In genomic region chr12:70656805-70657492, GRCm38 (mm10) we compare ENCODE assay signal across 14 mouse cellular contexts.
A peak's percentile ranks its signal among the peaks of the same experiment; 100 is the strongest.
DNase-seq lines count a peak whose midpoint lies in the region; ATAC-seq and TF ChIP-seq lines count a peak whose summit lies in the region.
"Had no signal": no experiment of that assay in that cellular context is flagged by ENCODE, and none has a peak within 500 bp of the region (broad histone marks: within the 10 kb centered on the region; RNA-seq: fewer than 3 reads in every experiment).

No protein-coding gene starts in this region.

- TF ChIP-seq CTCF in lung, embryonic 14.5 days (IDR thresholded peaks at IDR 0.05; ENCODE audit: low read depth): no peak
- TF ChIP-seq CTCF in lung, adult 2 months (IDR thresholded peaks at IDR 0.05; ENCODE audit: insufficient read depth, low read length): no peak

- no peak overlapping the region for H3K4me3 ChIP-seq in embryonic facial prominence, embryonic 11.5 days (ENCODE audit: low read depth, low read length)
- H3K4me3 ChIP-seq in embryonic facial prominence, embryonic 10.5 days: no peak overlapping the region
- H3K4me3 ChIP-seq in lung, embryonic 14.5 days (ENCODE audit: low read depth, low read length): no peak overlapping the region
- no peak overlapping the region for H3K4me3 ChIP-seq in lung, adult 2 months (replicated peaks; ENCODE audit: extremely low read depth, low read depth, low read length)
- H3K4me3 ChIP-seq in lung, embryonic 16.5 days (ENCODE audit: low read length): no peak overlapping the region
- H3K4me3 ChIP-seq in hindbrain, embryonic 13.5 days: no peak overlapping the region
- H3K4me3 ChIP-seq: hindbrain, embryonic 15.5 days; neural tube, embryonic 15.5 days had no signal

- DNase-seq in embryonic facial prominence, embryonic 11.5 days (ENCODE audit: low spot score): peak; percentile 35
- no peak for DNase-seq in embryonic facial prominence, embryonic 10.5 days (ENCODE audit: low spot score)
- DNase-seq in lung, embryonic 14.5 days: peak; percentile 65
- DNase-seq in lung, adult 2 months: no peak
- peak; percentile 35 to 61 for DNase-seq in thymus, postnatal 36 days
- no peak for DNase-seq in urinary bladder, adult 2 months (ENCODE audit: low spot score)
- DNase-seq: cerebellum, adult 11-12 months; kidney, postnatal 25 days had no signal

- no peak overlapping the region for H3K4me2 ChIP-seq in embryonic facial prominence, embryonic 11.5 days (ENCODE audit: low read depth, low read length)
- H3K4me2 ChIP-seq in lung, embryonic 14.5 days: no peak overlapping the region
- H3K4me2 ChIP-seq in lung, embryonic 16.5 days (ENCODE audit: low read depth, low read length): no peak overlapping the region
- H3K4me2 ChIP-seq in hindbrain, embryonic 13.5 days: no peak overlapping the region
- H3K4me2 ChIP-seq: hindbrain, embryonic 15.5 days; neural tube, embryonic 15.5 days had no signal

- no peaks in the 10 kb centered on the region for H3K27me3 ChIP-seq in embryonic facial prominence, embryonic 11.5 days (ENCODE audit: control insufficient read depth, insufficient read depth, low read length)
- H3K27me3 ChIP-seq in embryonic facial prominence, embryonic 10.5 days (replicated peaks; ENCODE audit: low read depth, poor library complexity, severe bottlenecking): no peaks in the 10 kb centered on the region
- no peaks in the 10 kb centered on the region for H3K27me3 ChIP-seq in lung, embryonic 14.5 days (ENCODE audit: insufficient read depth, low read length)
- no peaks in the 10 kb centered on the region for H3K27me3 ChIP-seq in lung, embryonic 16.5 days (ENCODE audit: control insufficient read depth, insufficient read depth, low read depth, low read length)
- no peaks in the 10 kb centered on the region for H3K27me3 ChIP-seq in hindbrain, embryonic 13.5 days
- H3K27me3 ChIP-seq: hindbrain, embryonic 15.5 days; neural tube, embryonic 15.5 days had no signal

- no peak overlapping the region for H3K27ac ChIP-seq in embryonic facial prominence, embryonic 11.5 days (replicated peaks; ENCODE audit: low read depth, low read length)
- no peak overlapping the region for H3K27ac ChIP-seq in embryonic facial prominence, embryonic 10.5 days (replicated peaks)
- H3K27ac ChIP-seq in lung, embryonic 14.5 days (ENCODE audit: low read depth): peak overlapping the region; percentile 36; the same call in 1 of the 2 replicates
- H3K27ac ChIP-seq in lung, embryonic 16.5 days (ENCODE audit: low read length): peak overlapping the region; percentile 35; the same call in 1 of the 2 replicates
- H3K27ac ChIP-seq in hindbrain, embryonic 13.5 days: no peak overlapping the region
- H3K27ac ChIP-seq: hindbrain, embryonic 15.5 days; neural tube, embryonic 15.5 days; stomach, postnatal 0 days had no signal

- no peak overlapping the region for H3K9ac ChIP-seq in embryonic facial prominence, embryonic 11.5 days (replicated peaks; ENCODE audit: low read length)
- H3K9ac ChIP-seq in lung, embryonic 14.5 days: no peak overlapping the region
- 0 out of 2 replicates have a peak overlapping the region, but pooled peaks have one; percentile 17 for H3K9ac ChIP-seq in lung, embryonic 16.5 days (ENCODE audit: low read length)
- H3K9ac ChIP-seq in hindbrain, embryonic 13.5 days: no peak overlapping the region
- H3K9ac ChIP-seq: hindbrain, embryonic 15.5 days; neural tube, embryonic 15.5 days had no signal

- 54% methylated on average over 7 of the region's 7 CpGs for WGBS in embryonic facial prominence, embryonic 11.5 days
- 60% methylated on average over 7 of the region's 7 CpGs for WGBS in embryonic facial prominence, embryonic 10.5 days
- WGBS in lung, embryonic 14.5 days: 24% methylated on average over 7 of the region's 7 CpGs
- WGBS in lung, adult 2 months: 43% methylated on average over 7 of the region's 7 CpGs
- WGBS in lung, embryonic 16.5 days: 30% methylated on average over 7 of the region's 7 CpGs
- 78% methylated on average over 7 of the region's 7 CpGs for WGBS in hindbrain, embryonic 13.5 days

- H3K4me1 ChIP-seq in embryonic facial prominence, embryonic 11.5 days (ENCODE audit: control insufficient read depth, insufficient read depth, low read length): no peaks in the 10 kb centered on the region
- peaks cover 10% of the 10 kb centered on the region for H3K4me1 ChIP-seq in embryonic facial prominence, embryonic 10.5 days
- H3K4me1 ChIP-seq in lung, embryonic 14.5 days (ENCODE audit: insufficient read depth): peaks cover 21% of the 10 kb centered on the region
- H3K4me1 ChIP-seq in lung, adult 2 months (ENCODE audit: control insufficient read depth, insufficient read depth, low read length): peaks cover 16% of the 10 kb centered on the region
- peaks cover 23% of the 10 kb centered on the region for H3K4me1 ChIP-seq in lung, embryonic 16.5 days (replicated peaks; ENCODE audit: control insufficient read depth, insufficient read depth, low read length)
- no peaks in the 10 kb centered on the region for H3K4me1 ChIP-seq in hindbrain, embryonic 13.5 days (replicated peaks)
- H3K4me1 ChIP-seq: hindbrain, embryonic 15.5 days; neural tube, embryonic 15.5 days had no signal

- H3K9me3 ChIP-seq in embryonic facial prominence, embryonic 11.5 days (replicated peaks; ENCODE audit: control insufficient read depth, low read length): no peaks in the 10 kb centered on the region
- H3K9me3 ChIP-seq in embryonic facial prominence, embryonic 10.5 days: no peaks in the 10 kb centered on the region
- no peaks in the 10 kb centered on the region for H3K9me3 ChIP-seq in lung, embryonic 14.5 days (ENCODE audit: low read depth, low read length)
- H3K9me3 ChIP-seq in lung, embryonic 16.5 days (ENCODE audit: control insufficient read depth, low read length): no peaks in the 10 kb centered on the region
- H3K9me3 ChIP-seq in hindbrain, embryonic 13.5 days: no peaks in the 10 kb centered on the region
- H3K9me3 ChIP-seq: hindbrain, embryonic 15.5 days; neural tube, embryonic 15.5 days had no signal

- no peak for TF ChIP-seq POLR2A in lung, adult 2 months (IDR thresholded peaks at IDR 0.05; ENCODE audit: borderline replicate concordance, extremely low read depth, low read depth, low read length)

- ATAC-seq in embryonic facial prominence, embryonic 11.5 days (replicated peaks; ENCODE audit: insufficient number of reproducible peaks, low FRiP score, low TSS enrichment, low read depth): no peak
- peak; percentile 25; the same call in 1 of the 2 replicates for ATAC-seq in lung, embryonic 14.5 days (ENCODE audit: insufficient read depth)
- ATAC-seq in lung, embryonic 16.5 days (ENCODE audit: low read depth): peak; percentile 48
- no peak for ATAC-seq in hindbrain, embryonic 13.5 days (ENCODE audit: low FRiP score)
- ATAC-seq: midbrain, embryonic 16.5 days had no signal

- H3K36me3 ChIP-seq in embryonic facial prominence, embryonic 11.5 days (replicated peaks; ENCODE audit: control insufficient read depth, insufficient read depth, low read depth, low read length): no peaks in the 10 kb centered on the region
- H3K36me3 ChIP-seq in embryonic facial prominence, embryonic 10.5 days (replicated peaks): no peaks in the 10 kb centered on the region
- no peaks in the 10 kb centered on the region for H3K36me3 ChIP-seq in lung, embryonic 14.5 days (ENCODE audit: insufficient read depth)
- no peaks in the 10 kb centered on the region for H3K36me3 ChIP-seq in lung, embryonic 16.5 days (ENCODE audit: control insufficient read depth, insufficient read depth, low read length)
- no peaks in the 10 kb centered on the region for H3K36me3 ChIP-seq in hindbrain, embryonic 13.5 days
- H3K36me3 ChIP-seq: hindbrain, embryonic 15.5 days; neural tube, embryonic 15.5 days had no signal

Comparison
In these comparisons a context has a peak if more than half of its experiments do, and no peak if none do; other contexts are left out.
1. DNase-seq: peak in embryonic facial prominence, embryonic 11.5 days (single experiment), lung, embryonic 14.5 days (single experiment) and thymus, postnatal 36 days (2 of 2); none in embryonic facial prominence, embryonic 10.5 days (single experiment), lung, adult 2 months (single experiment) and urinary bladder, adult 2 months (single experiment).
2. ATAC-seq: peak in lung, embryonic 14.5 days (single experiment) and lung, embryonic 16.5 days (single experiment); none in embryonic facial prominence, embryonic 11.5 days (single experiment) and hindbrain, embryonic 13.5 days (single experiment).
3. H3K27ac ChIP-seq: peak in lung, embryonic 14.5 days (single experiment) and lung, embryonic 16.5 days (single experiment); none in embryonic facial prominence, embryonic 11.5 days (single experiment), embryonic facial prominence, embryonic 10.5 days (single experiment) and hindbrain, embryonic 13.5 days (single experiment).